Mouse (Mus musculus) kidney, adult 8-10 months (tissue): ENCODE measurements around the gene Prss57.
"Not testable (repeated sequence)": the region's sequence is repeated elsewhere in the genome, so short reads cannot be mapped to it uniquely, and the experiment has no call there.

Experiments
- DNase-seq, 2 experiments: peaks; one replicate each; pipeline ENCODE4 v3.0.0; 2022

Gene Prss57

DNA sequence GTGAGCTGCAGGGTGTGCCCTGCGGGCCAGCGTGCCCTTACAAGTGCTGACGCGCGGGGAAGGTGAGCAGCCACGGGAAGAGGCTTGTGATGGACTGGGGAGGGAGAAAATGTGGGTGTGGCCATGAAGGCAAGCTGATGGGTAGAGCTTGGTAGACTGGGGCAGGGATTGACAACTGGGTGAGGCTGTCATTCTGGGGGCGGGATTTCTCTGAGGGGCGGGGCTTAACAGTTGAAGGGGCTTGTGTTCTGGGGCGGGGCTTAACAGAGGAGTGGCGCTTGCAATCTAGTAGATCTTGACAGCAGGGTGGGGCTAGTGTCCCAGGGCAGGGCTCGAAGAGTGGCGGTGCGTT is 10.1 kb downstream of the Prss57 start:
- DNase-seq = no peak

DNA sequence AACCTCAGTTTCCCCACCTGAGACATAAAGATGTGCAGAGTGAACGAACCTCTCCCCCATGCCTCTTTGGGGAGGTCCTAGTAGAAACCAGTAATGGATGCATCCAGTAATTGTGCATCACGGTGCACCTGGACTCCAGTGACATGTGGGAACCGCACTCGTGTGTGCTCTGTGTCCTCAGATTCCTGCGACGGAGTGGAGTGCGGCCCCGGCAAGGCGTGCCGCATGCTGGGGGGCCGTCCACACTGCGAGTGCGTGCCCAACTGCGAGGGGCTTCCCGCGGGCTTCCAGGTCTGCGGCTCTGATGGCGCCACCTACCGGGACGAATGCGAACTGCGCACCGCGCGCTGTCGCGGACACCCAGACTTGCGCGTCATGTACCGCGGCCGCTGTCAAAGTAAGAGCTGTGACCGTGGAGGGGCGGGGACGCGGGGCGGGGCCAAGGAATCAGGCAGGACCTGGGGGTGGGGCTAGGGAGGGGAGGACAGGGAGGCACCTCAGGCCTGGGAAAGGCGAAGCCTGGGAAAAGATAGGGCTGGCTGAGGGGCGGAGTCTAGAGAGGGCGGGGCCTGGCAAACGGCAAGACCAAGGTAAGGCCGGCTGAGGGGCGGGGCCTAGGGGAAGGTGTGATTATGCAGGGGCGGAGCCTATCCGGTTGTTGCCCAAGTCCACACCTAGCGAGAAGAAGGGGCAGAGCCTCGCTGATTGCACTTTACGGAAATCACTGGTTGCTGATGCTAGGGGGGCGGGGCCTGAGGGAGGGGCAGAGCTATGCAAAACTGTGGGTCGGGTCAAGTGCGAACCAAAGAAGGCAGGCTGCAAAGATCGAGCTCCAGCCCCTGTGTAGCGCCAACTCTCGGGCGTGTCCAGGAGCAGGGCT is 10.7 kb downstream of the Prss57 start:
- DNase-seq = peak; percentile 99 to 100

GRCm38 (mm10) chr10:79779193-79779592 is 11.6 kb downstream of the Prss57 start:
- peak in 1 of 2 experiments; percentile 33 for DNase-seq

DNA sequence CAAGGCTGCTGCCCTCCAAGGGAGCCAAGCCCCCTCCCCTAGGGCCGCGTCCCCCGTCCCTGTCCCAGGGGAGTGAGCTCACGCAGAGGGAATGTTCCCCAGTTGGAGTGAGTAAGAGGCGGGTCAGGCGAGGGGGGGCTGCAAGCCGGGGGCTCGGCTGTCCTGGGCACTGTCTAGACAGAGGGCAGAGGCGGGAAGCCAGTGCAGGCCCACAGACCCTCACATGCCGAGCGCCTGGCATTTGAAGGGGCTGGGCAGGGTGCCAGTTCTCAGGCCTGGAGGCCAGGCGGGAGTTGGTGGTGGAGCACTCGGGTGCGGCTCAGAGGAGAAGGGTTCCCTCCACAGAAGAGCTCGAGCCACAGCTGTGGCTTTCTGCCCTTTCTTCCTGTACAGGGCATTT is 12.8 kb downstream of the Prss57 start:
- DNase-seq = no peak

DNA sequence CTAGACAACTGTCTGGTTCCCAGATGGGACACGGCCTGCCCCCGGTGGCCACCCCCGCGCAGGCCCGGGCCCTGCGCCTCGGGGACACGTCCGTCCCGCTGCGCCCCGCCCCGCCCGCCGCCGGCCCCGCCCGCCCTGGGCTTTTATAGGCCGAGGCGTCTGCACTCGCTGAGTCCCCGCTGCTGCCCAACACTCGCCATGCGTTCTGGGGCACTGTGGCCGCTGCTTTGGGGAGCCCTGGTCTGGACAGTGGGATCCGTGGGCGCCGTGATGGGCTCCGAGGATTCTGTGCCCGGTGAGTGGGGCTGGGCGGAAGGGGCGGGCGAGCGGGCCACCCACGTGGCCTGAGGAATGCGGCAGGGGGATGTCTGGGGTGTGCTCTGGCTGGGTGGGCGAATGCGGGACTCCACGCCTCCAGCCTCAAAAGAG is 13.6 kb downstream of the Prss57 start, which contains the start of gene Fstl3:
Gene Fstl3 (plus strand): TSS at position 170 of the 429 bp plus-strand sequence.
- no peak for DNase-seq

GRCm38 (mm10) chr10:79774486-79775279 is 16.1 kb downstream of the Prss57 start:
- no peak for DNase-seq

DNA sequence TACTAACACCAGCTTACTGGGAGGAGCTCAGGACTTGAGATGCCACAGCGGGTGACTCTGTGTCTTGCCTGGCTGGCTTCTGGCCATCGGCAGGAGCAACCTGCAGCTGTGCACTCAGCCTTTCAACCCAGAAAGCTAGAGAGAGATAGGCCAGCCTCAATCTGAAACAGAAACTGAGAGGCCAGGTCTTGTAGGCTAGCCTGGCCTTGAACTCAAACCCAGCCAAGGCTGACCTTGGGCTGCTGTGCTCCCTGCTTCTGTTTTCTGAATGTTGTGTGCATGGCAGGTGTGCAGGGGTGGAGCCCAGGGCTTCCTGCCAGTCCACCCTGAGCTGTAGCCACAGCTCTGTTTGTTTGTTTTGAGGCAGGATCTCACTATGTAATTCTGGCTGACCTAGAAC is 17.6 kb downstream of the Prss57 start:
- DNase-seq = no peak

- DNase-seq = no peak
Measured at GRCm38 (mm10) chr10:79772320-79772719, 18.4 kb downstream of the Prss57 start.

GRCm38 (mm10) chr10:79769329-79769728 is 21.4 kb downstream of the Prss57 start:
- peak; percentile 79 for DNase-seq

- peak; percentile 76 to 88 for DNase-seq
Measured at GRCm38 (mm10) chr10:79768400-79768799, 22.4 kb downstream of the Prss57 start.

DNA sequence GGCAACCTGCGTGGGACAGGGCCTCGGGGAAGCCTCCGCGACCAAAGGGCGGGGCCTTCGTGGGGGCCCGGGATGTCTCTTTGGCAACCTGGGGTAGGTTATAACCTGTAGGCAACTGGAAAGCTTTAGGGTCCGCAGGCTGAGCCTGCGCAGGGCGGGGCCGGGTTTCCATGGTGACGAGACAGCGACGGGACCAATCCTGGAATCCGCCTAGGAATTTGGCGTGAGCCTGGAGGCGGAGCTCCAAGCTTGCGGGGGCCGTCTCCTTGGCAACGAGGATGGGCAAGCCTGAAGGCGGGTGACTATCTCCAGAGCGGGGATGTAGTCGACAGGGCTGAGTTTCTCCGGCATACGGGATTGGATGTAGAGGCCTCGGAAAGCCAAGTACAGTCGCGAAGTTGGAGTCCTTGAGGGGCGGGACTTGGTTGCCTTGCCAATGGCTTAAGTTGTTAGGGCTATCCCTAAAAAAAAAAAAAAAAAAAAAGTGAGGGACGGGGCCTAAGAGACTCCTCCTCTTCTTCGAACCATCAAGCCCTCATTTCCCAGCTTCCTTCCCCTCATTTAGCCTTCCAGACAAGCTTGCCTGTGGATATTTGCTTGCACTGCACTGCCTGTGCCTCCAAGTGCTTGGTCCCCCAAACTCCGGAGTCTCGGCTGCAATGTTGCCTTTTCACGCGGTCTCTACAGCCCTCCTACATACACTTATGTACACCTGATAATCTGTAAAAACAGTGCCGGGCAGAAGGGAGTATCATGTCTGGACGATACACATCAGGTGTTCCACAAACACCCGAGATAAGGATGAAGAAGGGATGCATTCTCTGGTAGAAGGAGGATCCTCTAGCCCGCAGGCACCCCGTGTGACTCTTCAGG is 23.2 kb downstream of the Prss57 start:
- peak; percentile 90 to 91 for DNase-seq

DNA sequence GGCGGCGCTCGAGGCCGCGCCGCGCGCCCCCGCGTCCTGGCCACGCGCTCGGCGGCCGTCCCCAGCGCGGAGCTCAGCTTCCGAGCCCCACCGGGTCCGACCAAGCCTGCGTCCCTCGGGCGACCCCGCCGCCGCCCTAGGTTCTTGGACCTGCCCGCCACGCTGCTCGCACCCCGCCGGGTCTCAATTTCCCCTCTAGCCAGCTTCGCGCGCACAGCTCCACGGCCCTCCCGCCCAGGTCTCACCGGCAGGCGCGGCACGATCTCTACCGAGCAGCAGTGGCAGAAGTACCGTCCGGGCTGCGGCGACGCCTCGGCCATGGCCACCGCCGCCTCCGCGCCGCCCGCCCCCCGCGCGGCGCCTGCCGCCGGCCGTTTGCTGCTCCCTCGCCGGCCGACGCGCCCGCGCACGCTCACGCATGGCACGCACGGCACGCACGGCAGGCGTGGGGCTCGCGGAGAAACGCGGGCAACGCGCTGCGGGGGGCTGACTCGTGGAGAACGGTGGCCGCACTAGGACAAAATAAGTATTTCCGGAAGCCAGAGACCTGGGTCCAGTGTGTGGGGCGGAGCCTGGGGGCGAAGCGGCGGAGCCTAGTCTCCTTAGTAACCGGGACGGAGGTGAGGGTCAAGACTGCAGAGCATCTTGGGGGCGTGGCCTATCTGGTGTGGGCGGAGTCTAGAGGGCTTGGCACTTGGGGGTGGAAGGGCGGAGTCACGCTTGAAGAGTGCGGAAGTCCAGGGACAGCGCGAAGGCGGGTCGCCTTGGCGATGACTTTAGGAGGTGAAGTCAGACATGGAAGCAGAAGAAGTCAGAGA is 24.0 kb downstream of the Prss57 start, which contains the start of gene Rnf126:
Gene Rnf126 (minus strand): TSS at position 445 of the 818 bp plus-strand sequence.
- DNase-seq = peak; percentile 100

- peak in 1 of 2 experiments; percentile 39 for DNase-seq
Measured at GRCm38 (mm10) chr10:79766001-79766507, 24.7 kb downstream of the Prss57 start.

- DNase-seq = no peak
Measured at GRCm38 (mm10) chr10:79765228-79765745, 25.5 kb downstream of the Prss57 start.

GRCm38 (mm10) chr10:79764234-79764633 is 26.5 kb downstream of the Prss57 start:
- DNase-seq = no peak

DNA sequence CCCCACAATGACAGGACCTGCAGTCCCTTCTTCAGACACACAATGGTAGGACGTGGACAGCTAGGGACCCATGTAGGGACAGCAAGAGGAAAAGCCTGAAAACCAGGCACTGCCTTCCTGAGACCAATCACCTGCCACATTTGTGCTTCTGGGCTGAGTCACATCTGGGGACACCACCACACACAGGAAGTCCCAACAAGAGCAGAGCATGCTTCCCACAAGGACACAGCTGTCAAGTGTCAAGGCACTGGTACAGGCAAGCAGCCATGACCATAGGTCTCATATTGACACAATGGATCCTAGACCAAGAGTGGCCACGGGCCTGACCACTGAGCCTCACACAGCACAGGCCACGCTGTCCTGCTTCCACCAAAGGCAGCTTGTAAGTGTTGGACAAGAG is 27.9 kb downstream of the Prss57 start:
- no peak for DNase-seq

- DNase-seq = no peak
Measured at GRCm38 (mm10) chr10:79760603-79761143, 30.1 kb downstream of the Prss57 start.

DNA sequence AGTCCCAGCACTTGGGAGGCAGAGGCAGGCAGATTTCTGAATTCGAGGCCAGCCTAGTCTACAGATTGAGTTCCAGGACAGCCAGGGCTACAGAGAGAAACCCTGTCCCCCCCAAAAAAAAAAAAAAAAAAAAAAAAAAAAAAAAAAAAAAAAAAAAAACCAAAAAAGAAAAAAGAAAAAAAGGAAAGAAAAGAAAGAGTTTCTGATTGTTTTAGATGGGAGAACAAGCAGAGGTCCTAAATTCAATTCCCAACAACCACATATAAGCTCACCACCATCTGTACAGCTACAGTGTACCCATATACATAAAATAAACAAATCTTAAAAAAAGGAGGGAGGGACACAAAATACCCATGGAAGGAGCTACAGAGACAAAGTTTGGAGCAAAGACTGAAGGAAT is 31.1 kb downstream of the Prss57 start:
- not testable (repeated sequence) for DNase-seq

- DNase-seq = no peak
Measured at GRCm38 (mm10) chr10:79756660-79757059, 34.1 kb downstream of the Prss57 start.

- DNase-seq = no peak
Measured at GRCm38 (mm10) chr10:79755854-79756253, 34.9 kb downstream of the Prss57 start.
